Mouse (Mus musculus): ENCODE measurements around the gene Il12rb1.

DNA sequence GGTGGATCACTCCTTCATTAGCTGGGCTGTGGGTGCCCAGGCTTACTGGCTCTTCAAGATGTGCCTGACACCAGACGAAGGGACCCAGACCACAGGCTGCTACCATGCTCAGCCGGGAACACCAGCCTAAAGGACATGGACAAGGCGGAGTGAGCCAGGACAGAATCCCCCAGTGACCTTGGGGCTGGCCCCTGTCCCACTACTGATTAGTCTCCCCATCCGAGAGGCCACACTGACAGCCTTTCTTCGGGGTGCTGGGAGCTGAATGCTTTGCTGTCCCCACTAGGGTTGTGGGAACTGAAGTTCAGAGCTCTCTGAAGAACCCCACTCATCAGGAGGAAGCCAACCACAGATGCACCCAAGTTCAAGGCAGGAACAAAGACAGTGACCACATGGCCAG lies 33.0 kb upstream of the Il12rb1 start:
- TF ChIP-seq CTCF (conservative IDR thresholded peaks at IDR 0.05; ENCODE audit: low read length) (no peak), POU5F1 (IDR thresholded peaks at IDR 0.05; ENCODE audit: borderline replicate concordance, low read length) (no peak), NANOG (IDR thresholded peaks at IDR 0.05; ENCODE audit: borderline replicate concordance, low read length) (no peak)

Measured in E14TG2a.4 (cell line).